Mouse (Mus musculus) spleen, adult 2 months (tissue): ENCODE measurements at regions not wholly inside any gene's neighbourhood (a gene's known extent, or its start where the extent isn't known, plus 50 kb on each side); places are given as distances from the start of the nearest gene placed in this dataset.

ENCODE experiments used
- CTCF ChIP-seq: fragments of 200-500 bp; IDR thresholded peaks from 2 replicates; pipeline ENCODE4 v1.5.1; 2011; ENCODE audit warnings: mild to moderate bottlenecking, inconsistent platforms; ENCODE audit not compliant: insufficient read depth, insufficient read length, insufficient replicate concordance; ENCODE audit errors: extremely low read depth
- POLR2A ChIP-seq: fragments of 200-500 bp; IDR thresholded peaks from 2 replicates; pipeline ENCODE4 v1.6.1; 2011; ENCODE audit warnings: low read depth, low read length, inconsistent platforms

GRCm38 (mm10) chr5:119953811-119954566 is 121.5 kb downstream of the Tbx5 start:
- no peak for TF ChIP-seq CTCF
- TF ChIP-seq POLR2A = no peak
